Mouse (Mus musculus) erythroblast, embryonic 14.5 days (primary cell): ENCODE results near the gene Pou2f1.

ENCODE experiments used
- GATA1 ChIP-seq: IDR thresholded peaks from 2 replicates; pipeline ENCODE4 v1.6.1; 2012; ENCODE audit warnings: low read length, inconsistent platforms, mixed read lengths
- TAL1 ChIP-seq: IDR thresholded peaks from 3 replicates; pipeline ENCODE4 v1.6.1; 2012; ENCODE audit warnings: low read length, inconsistent platforms, mixed read lengths

GRCm38 (mm10) chr1:165857279-165857678 lies 145.2 kb downstream of the Pou2f1 start:
- TF ChIP-seq GATA1 (no peak), TAL1 (no peak)
